Mouse (Mus musculus) heart, embryonic 10.5 days (tissue): ENCODE data around the gene Gorasp2. TPM values are rescaled to one million over a fixed set of nuclear protein-coding genes. Genes with fewer than 3 reads are reported as not detected.
A peak's percentile ranks its signal among the peaks of the same experiment; 100 is the strongest.

Experiments
- DNase-seq: peaks from one replicate; pipeline ENCODE4 v3.0.0-alpha.2; 2017; ENCODE audit warnings: low spot score
- H3K27ac ChIP-seq: fragments of 300-500 bp; sonication (generic); 2 replicates; pipeline ENCODE4 v1.5.1; 2016; ENCODE audit warnings: mild to moderate bottlenecking
- H3K27me3 ChIP-seq: fragments of 300-500 bp; sonication (generic); 2 replicates; pipeline ENCODE4 v1.6.1; 2016; ENCODE audit warnings: mild to moderate bottlenecking; ENCODE audit not compliant: poor library complexity, insufficient read depth, severe bottlenecking
- H3K36me3 ChIP-seq: fragments of 300-500 bp; sonication (generic); 2 replicates; pipeline ENCODE4 v1.6.1; 2016; ENCODE audit warnings: mild to moderate bottlenecking, moderate library complexity
- H3K4me1 ChIP-seq: fragments of 300-500 bp; sonication (generic); 2 replicates; pipeline ENCODE4 v1.6.1; 2016; ENCODE audit warnings: mild to moderate bottlenecking
- H3K4me3 ChIP-seq: fragments of 300-500 bp; sonication (generic); 2 replicates; pipeline ENCODE4 v1.5.1; 2016; ENCODE audit warnings: mild to moderate bottlenecking, moderate library complexity
- H3K9me3 ChIP-seq: fragments of 300-500 bp; sonication (generic); 2 replicates; pipeline ENCODE4 v1.6.1; 2016; ENCODE audit warnings: mild to moderate bottlenecking, moderate library complexity
- WGBS: fragments of 180-500 bp; shearing (Covaris S2); methylation state at CpG from one replicate; pipeline ENCODE4 v1.1.7; 2016; 5-methylcytosine and 5-hydroxymethylcytosine counted together
- polyA plus RNA-seq: library from polyadenylated mRNA; unstranded; fragments of >200 nt; fragmentation: Nextera tagmentation; extraction: Ambion mirVana; gene quantifications from 2 replicates; pipeline ENCODE4 v1.2.1, GENCODE M21; 2016

The Gorasp2 gene
- 198 and 205 TPM in 2 replicates for polyA plus RNA-seq

- Histone ChIP-seq H3K4me1 (peaks cover 18% of the 10 kb centered on the region), H3K27me3 (0 out of 2 replicates have a peak, but pooled peaks cover 4% of the 10 kb centered on the region), H3K9me3 (no peaks in the 10 kb centered on the region), H3K36me3 (peaks cover 5% of the 10 kb centered on the region; the same call in 1 of the 2 replicates), H3K4me3 (peak within 1 kb of the TSS; percentile 97), H3K27ac (peak within 1 kb of the TSS; percentile 99)
- WGBS, result 2% methylated on average over 64 of the region's 64 CpGs
- DNase-seq, result peak; percentile 95
These were observed at the start of gene Gorasp2 for GRCm38 (mm10) chr2:70660887-70661714. Gorasp2 (plus strand) TSS chr2:70661576.

GRCm38 (mm10) chr2:70614745-70615351 lies 46.5 kb upstream of the Gorasp2 start:
- H3K27ac ChIP-seq, result no peak overlapping the region
- no peaks in the 10 kb centered on the region for H3K36me3 ChIP-seq
- peak; percentile 62 for DNase-seq
- H3K4me3 ChIP-seq, result no peak overlapping the region
- 91% methylated on average over 7 of the region's 7 CpGs for WGBS
- H3K4me1 ChIP-seq, result no peaks in the 10 kb centered on the region
- no peaks in the 10 kb centered on the region for H3K27me3 ChIP-seq
- no peaks in the 10 kb centered on the region for H3K9me3 ChIP-seq

- peak; percentile 69 for DNase-seq
- no peak overlapping the region for H3K4me3 ChIP-seq
- H3K9me3 ChIP-seq, result no peaks in the 10 kb centered on the region
- no peaks in the 10 kb centered on the region for H3K4me1 ChIP-seq
- H3K27ac ChIP-seq, result no peak overlapping the region
- 66% methylated on average over 2 of the region's 2 CpGs for WGBS
- H3K36me3 ChIP-seq, result no peaks in the 10 kb centered on the region
- no peaks in the 10 kb centered on the region for H3K27me3 ChIP-seq
These were observed 45.3 kb upstream of the Gorasp2 start for GRCm38 (mm10) chr2:70616076-70616475.

GRCm38 (mm10) chr2:70616617-70617016 lies 44.8 kb upstream of the Gorasp2 start:
- Histone ChIP-seq H3K27ac (no peak overlapping the region), H3K4me3 (no peak overlapping the region), H3K4me1 (no peaks in the 10 kb centered on the region), H3K36me3 (no peaks in the 10 kb centered on the region), H3K27me3 (no peaks in the 10 kb centered on the region), H3K9me3 (no peaks in the 10 kb centered on the region)
- WGBS, result 55% methylated on average over 3 of the region's 3 CpGs
- DNase-seq, result peak; percentile 51

GRCm38 (mm10) chr2:70619232-70619835 lies 42.0 kb upstream of the Gorasp2 start:
- no peaks in the 10 kb centered on the region for H3K36me3 ChIP-seq
- no peaks in the 10 kb centered on the region for H3K9me3 ChIP-seq
- H3K4me1 ChIP-seq, result no peaks in the 10 kb centered on the region
- H3K4me3 ChIP-seq, result no peak overlapping the region
- H3K27ac ChIP-seq, result no peak overlapping the region
- peak; percentile 24 for DNase-seq
- no peaks in the 10 kb centered on the region for H3K27me3 ChIP-seq
- WGBS, result 86% methylated on average over 6 of the region's 6 CpGs

- H3K27me3 ChIP-seq, result no peaks in the 10 kb centered on the region
- H3K9me3 ChIP-seq, result no peaks in the 10 kb centered on the region
- no peaks in the 10 kb centered on the region for H3K36me3 ChIP-seq
- 23% methylated on average over 6 of the region's 6 CpGs for WGBS
- no peaks in the 10 kb centered on the region for H3K4me1 ChIP-seq
- DNase-seq, result peak; percentile 78
- no peak overlapping the region for H3K27ac ChIP-seq
- no peak overlapping the region for H3K4me3 ChIP-seq
These were observed 41.2 kb upstream of the Gorasp2 start for GRCm38 (mm10) chr2:70620225-70620624.

GRCm38 (mm10) chr2:70622244-70622643 lies 39.1 kb upstream of the Gorasp2 start:
- Histone ChIP-seq H3K9me3 (no peaks in the 10 kb centered on the region), H3K4me1 (no peaks in the 10 kb centered on the region), H3K27me3 (no peaks in the 10 kb centered on the region), H3K36me3 (no peaks in the 10 kb centered on the region), H3K27ac (no peak overlapping the region), H3K4me3 (no peak overlapping the region)
- no peak for DNase-seq
- 71% methylated on average over 4 of the region's 4 CpGs for WGBS

- H3K4me1 ChIP-seq, result peaks cover 12% of the 10 kb centered on the region
- no peak overlapping the region for H3K4me3 ChIP-seq
- no peak for DNase-seq
- WGBS, result 66% methylated on average over 7 of the region's 7 CpGs
- no peaks in the 10 kb centered on the region for H3K9me3 ChIP-seq
- no peaks in the 10 kb centered on the region for H3K27me3 ChIP-seq
- H3K27ac ChIP-seq, result no peak overlapping the region
- H3K36me3 ChIP-seq, result no peaks in the 10 kb centered on the region
These were observed 35.6 kb upstream of the Gorasp2 start for GRCm38 (mm10) chr2:70625761-70626160.

GRCm38 (mm10) chr2:70628397-70628796 lies 33.0 kb upstream of the Gorasp2 start:
- DNase-seq, result peak; percentile 68
- H3K27me3 ChIP-seq, result no peaks in the 10 kb centered on the region
- H3K4me1 ChIP-seq, result peaks cover 12% of the 10 kb centered on the region
- H3K36me3 ChIP-seq, result no peaks in the 10 kb centered on the region
- 80% methylated on average over 12 of the region's 12 CpGs for WGBS
- H3K4me3 ChIP-seq, result no peak overlapping the region
- H3K9me3 ChIP-seq, result no peaks in the 10 kb centered on the region
- no peak overlapping the region for H3K27ac ChIP-seq

- H3K36me3 ChIP-seq, result no peaks in the 10 kb centered on the region
- no peaks in the 10 kb centered on the region for H3K9me3 ChIP-seq
- peak overlapping the region; percentile 45 for H3K4me3 ChIP-seq
- DNase-seq, result no peak
- WGBS, result 20% methylated on average over 10 of the region's 10 CpGs
- H3K27me3 ChIP-seq, result no peaks in the 10 kb centered on the region
- peak overlapping the region; percentile 64; the same call in 1 of the 2 replicates for H3K27ac ChIP-seq
- peaks cover 12% of the 10 kb centered on the region for H3K4me1 ChIP-seq
These were observed 32.0 kb upstream of the Gorasp2 start for GRCm38 (mm10) chr2:70629339-70629761.

GRCm38 (mm10) chr2:70629921-70630320 lies 31.5 kb upstream of the Gorasp2 start:
- Histone ChIP-seq H3K4me1 (peaks cover 12% of the 10 kb centered on the region), H3K36me3 (no peaks in the 10 kb centered on the region), H3K27me3 (no peaks in the 10 kb centered on the region), H3K9me3 (no peaks in the 10 kb centered on the region), H3K27ac (no peak overlapping the region), H3K4me3 (no peak overlapping the region)
- DNase-seq, result no peak
- 70% methylated on average over 3 of the region's 3 CpGs for WGBS

- Histone ChIP-seq H3K4me3 (no peak overlapping the region), H3K36me3 (no peaks in the 10 kb centered on the region), H3K27ac (no peak overlapping the region), H3K4me1 (peaks cover 12% of the 10 kb centered on the region), H3K9me3 (no peaks in the 10 kb centered on the region), H3K27me3 (no peaks in the 10 kb centered on the region)
- 79% methylated on average over 1 of the region's 1 CpGs for WGBS
- DNase-seq, result no peak
These were observed 30.1 kb upstream of the Gorasp2 start for GRCm38 (mm10) chr2:70631321-70631720.

GRCm38 (mm10) chr2:70632412-70632811 lies 29.0 kb upstream of the Gorasp2 start:
- Histone ChIP-seq H3K9me3 (no peaks in the 10 kb centered on the region), H3K36me3 (no peaks in the 10 kb centered on the region), H3K4me3 (no peak overlapping the region), H3K4me1 (peaks cover 12% of the 10 kb centered on the region), H3K27ac (no peak overlapping the region), H3K27me3 (no peaks in the 10 kb centered on the region)
- DNase-seq, result no peak
- 74% methylated on average over 1 of the region's 1 CpGs for WGBS
